Mouse (Mus musculus): Measurements from ENCODE around the gene Cask. TPM values are rescaled to one million over a fixed set of nuclear protein-coding genes. Genes with fewer than 3 reads are reported as not detected.

The Cask gene
- polyA plus RNA-seq, 1 experiment from 2014 or later, result 16.4 TPM

DNA sequence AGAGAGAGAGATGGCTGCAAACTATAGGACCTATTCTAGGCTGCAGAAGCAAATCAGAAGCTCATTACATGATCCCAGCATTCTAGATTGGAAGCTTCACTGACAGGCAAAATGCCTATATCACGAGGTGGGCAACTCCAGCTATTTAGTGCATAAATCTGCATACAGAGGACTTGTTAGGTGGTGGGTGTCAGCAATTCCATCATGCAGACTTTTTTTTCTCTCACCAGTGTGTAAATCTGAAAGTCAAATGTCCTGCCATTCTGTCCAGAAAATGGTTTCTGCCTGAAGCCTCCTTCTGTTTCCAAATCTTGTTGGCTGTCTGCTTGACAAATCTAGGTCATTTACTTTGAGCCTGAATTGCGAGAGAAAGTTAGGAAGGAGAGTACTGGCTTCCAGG, 373.6 kb downstream of the Cask start:
- Histone ChIP-seq H3K27ac (no peak overlapping the region), H3K4me2 (no peak overlapping the region), H3K4me1 (no peaks in the 10 kb centered on the region), H3K4me3 (replicated peaks) (no peak overlapping the region), H3K27me3 (replicated peaks) (no peaks in the 10 kb centered on the region), H3K36me3 (no peaks in the 10 kb centered on the region), H3K9ac (no peak overlapping the region), H3K9me3 (no peaks in the 10 kb centered on the region)
- no peak for ATAC-seq (ENCODE audit: insufficient read depth, low FRiP score, low read depth)
- 64% methylated on average over 2 of the region's 2 CpGs for WGBS

DNA sequence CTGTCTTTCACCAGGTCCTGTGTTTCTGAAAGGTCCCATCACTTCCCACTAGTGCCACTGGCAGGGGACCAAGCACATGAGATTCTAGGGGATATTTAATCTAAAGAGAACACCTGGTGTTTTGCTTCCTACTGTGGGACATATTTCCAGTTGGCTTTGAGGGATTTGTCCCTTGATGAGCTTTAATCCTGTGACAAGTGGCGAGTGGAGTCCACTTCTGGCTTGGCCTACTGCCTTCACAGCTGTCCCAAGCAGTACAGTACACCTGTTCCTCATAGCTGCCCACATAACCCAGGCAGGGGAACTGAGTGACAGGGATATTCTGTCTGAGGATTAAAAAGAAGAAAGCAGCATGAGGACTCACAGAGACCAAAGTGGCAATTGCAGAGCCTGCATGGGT, 375.8 kb downstream of the Cask start:
- no peaks in the 10 kb centered on the region for H3K36me3 ChIP-seq
- H3K9ac ChIP-seq, result no peak overlapping the region
- no peaks in the 10 kb centered on the region for H3K9me3 ChIP-seq
- H3K4me1 ChIP-seq, result no peaks in the 10 kb centered on the region
- no peak overlapping the region for H3K4me3 ChIP-seq (replicated peaks)
- WGBS, result 74% methylated on average over 1 of the region's 1 CpGs
- no peaks in the 10 kb centered on the region for H3K27me3 ChIP-seq (replicated peaks)
- no peak overlapping the region for H3K4me2 ChIP-seq
- no peak overlapping the region for H3K27ac ChIP-seq
- ATAC-seq (ENCODE audit: insufficient read depth, low FRiP score, low read depth), result no peak

DNA sequence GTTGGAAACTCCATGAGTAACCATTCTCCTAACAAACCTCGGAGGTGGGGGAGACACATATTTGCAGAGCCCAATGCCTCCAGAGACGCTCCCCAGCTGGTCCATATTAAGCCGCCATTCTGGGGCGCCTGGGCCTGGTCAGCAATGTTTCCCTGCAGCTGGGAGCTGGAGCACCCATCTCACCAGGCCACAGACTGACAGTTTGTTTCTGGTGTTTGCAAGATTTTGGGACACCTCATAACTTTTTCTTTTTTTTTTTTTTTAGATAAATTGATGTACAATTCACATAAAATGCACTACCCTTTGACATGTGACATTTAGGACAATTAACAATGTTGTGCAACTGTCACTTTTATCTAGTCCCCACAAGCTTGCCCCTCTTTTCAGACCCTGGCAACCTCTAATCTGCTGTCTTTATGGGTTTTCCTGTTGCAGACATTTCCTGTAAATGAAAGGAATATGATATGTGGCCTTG, 378.4 kb downstream of the Cask start:
- Histone ChIP-seq H3K27ac (no peak overlapping the region), H3K9me3 (no peaks in the 10 kb centered on the region), H3K36me3 (no peaks in the 10 kb centered on the region), H3K27me3 (replicated peaks) (no peaks in the 10 kb centered on the region), H3K4me3 (replicated peaks) (no peak overlapping the region), H3K9ac (no peak overlapping the region), H3K4me2 (no peak overlapping the region), H3K4me1 (no peaks in the 10 kb centered on the region)
- 72% methylated on average over 4 of the region's 4 CpGs for WGBS
- no peak for ATAC-seq (ENCODE audit: insufficient read depth, low FRiP score, low read depth)

DNA sequence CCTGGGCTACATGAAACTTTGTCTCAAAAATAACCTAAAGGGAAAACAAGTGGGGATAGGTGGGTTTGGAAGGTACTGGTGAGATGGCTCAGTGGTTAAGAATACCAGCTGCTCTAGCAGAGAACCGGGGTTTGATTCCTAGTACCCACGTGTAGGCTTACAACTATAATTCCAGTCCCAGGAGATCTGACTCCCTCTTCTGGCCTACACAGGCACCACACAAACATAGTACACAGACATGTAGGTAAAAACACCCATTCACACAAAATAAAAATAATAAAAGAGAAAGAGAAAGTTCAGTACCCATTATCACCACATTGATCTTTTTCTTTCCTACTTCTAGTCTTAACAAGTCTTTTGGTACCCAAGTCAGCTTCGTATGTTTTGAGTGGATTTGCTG, 379.2 kb downstream of the Cask start:
- Histone ChIP-seq H3K9me3 (no peaks in the 10 kb centered on the region), H3K36me3 (no peaks in the 10 kb centered on the region), H3K27me3 (replicated peaks) (no peaks in the 10 kb centered on the region), H3K4me2 (no peak overlapping the region), H3K27ac (no peak overlapping the region), H3K4me3 (replicated peaks) (no peak overlapping the region), H3K4me1 (no peaks in the 10 kb centered on the region), H3K9ac (no peak overlapping the region)
- no peak for ATAC-seq (ENCODE audit: insufficient read depth, low FRiP score, low read depth)
- WGBS, result 73% methylated on average over 3 of the region's 3 CpGs

DNA sequence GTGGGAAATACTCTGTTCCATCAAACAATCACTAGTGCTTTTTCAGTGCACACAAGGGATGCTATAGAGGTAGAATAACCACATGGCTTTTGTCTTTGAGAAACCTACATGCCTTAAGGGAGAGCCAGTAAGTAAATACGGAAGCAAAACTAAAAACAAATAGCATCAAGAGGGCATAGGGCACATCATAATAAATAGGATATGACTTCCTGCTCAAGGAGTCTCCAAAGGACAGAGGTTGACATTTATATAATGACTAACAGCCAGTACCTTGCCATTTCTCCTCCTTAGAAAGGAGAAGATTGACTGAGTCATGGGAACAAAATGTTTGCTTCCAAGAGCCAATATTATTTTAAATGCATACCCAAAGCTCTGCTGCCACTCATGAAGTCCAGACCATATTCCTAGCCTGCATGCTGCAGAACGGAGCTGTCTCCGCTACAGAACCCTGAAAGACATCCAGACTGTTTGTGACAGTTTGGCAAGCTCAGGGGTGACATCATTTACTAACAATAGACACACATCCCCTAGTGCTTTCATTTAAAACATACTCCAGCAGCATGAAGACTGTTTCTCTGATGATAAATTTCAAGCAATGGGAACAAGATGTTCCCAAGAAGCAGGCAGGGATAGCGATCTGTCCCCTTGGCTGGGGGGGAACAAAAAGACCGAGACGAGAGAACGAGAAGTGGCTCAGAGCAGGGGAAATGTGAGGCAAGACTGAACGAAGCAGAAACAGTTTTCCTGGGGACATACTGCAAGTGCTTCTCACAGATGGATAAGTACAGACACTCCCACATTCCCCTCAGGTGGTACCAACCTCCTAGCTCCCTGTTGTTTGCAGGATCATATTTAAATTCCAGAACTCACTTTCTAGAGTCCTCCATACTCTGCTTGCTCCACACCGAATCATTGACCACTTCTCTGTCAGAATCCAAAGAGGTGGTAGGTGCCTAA, 381.7 kb downstream of the Cask start:
- WGBS, result 61% methylated on average over 9 of the region's 9 CpGs
- no peak overlapping the region for H3K4me3 ChIP-seq (replicated peaks)
- H3K36me3 ChIP-seq, result no peaks in the 10 kb centered on the region
- ATAC-seq (ENCODE audit: insufficient read depth, low FRiP score, low read depth), result no peak
- no peak overlapping the region for H3K27ac ChIP-seq
- no peaks in the 10 kb centered on the region for H3K9me3 ChIP-seq
- no peak overlapping the region for H3K9ac ChIP-seq
- no peak overlapping the region for H3K4me2 ChIP-seq
- no peaks in the 10 kb centered on the region for H3K4me1 ChIP-seq
- H3K27me3 ChIP-seq (replicated peaks), result no peaks in the 10 kb centered on the region

DNA sequence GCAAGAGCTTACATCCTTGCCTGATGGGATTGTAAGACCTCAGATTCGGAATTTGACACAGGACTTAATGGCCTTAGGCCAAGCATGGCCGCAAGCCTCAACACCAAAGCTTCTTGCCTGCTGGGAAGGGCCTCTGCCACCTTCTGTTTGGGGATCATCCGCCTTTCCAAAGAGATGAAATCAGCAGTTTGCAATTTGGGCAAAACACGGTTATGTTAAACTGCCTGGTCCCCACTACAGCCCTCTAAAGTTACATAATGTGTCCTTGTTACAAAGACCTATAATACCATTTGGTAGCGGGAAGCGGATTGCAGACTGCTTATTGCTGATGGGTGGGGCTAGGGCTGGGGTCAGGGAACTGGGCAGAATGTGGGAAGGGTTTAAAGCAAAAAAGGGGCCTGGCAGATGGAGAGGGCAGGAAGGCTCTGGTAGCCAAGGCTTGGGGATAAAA, 384.0 kb downstream of the Cask start:
- no peaks in the 10 kb centered on the region for H3K9me3 ChIP-seq
- no peaks in the 10 kb centered on the region for H3K27me3 ChIP-seq (replicated peaks)
- H3K9ac ChIP-seq, result no peak overlapping the region
- H3K36me3 ChIP-seq, result no peaks in the 10 kb centered on the region
- no peaks in the 10 kb centered on the region for H3K4me1 ChIP-seq
- H3K27ac ChIP-seq, result no peak overlapping the region
- H3K4me3 ChIP-seq (replicated peaks), result no peak overlapping the region
- H3K4me2 ChIP-seq, result no peak overlapping the region
- 71% methylated on average over 6 of the region's 6 CpGs for WGBS
- no peak for ATAC-seq (ENCODE audit: insufficient read depth, low FRiP score, low read depth)

Small RNA genes lying within 50 kb of the gene (microRNA-seq; reads per million reads assigned to microRNA genes)
- not detected for gene Gm25246

Other genes starting within 250 kb of the Cask start
- 2.4 and 2.5 TPM in 2 replicates for gene Gpr34, start 219.3 kb downstream of the Cask start, polyA plus RNA-seq (2015; fragmentation: Nextera tagmentation; extraction: Ambion mirVana)
- 0.19 and 0.48 TPM in 2 replicates for gene Gpr82, start 190.0 kb downstream of the Cask start, polyA plus RNA-seq (2015; fragmentation: Nextera tagmentation; extraction: Ambion mirVana)

Measured in stomach, embryonic 15.5 days (tissue).